Mouse (Mus musculus) megakaryocyte-erythroid progenitor cell, adult 5-6 weeks (primary cell): ENCODE data around the gene Krt42. TPM values are rescaled to one million over a fixed set of nuclear protein-coding genes. Genes with fewer than 3 reads are reported as not detected.
"Not testable (repeated sequence)": the region's sequence is repeated elsewhere in the genome, so short reads cannot be mapped to it uniquely, and the experiment has no call there.

Experiments used
- ATAC-seq: replicated peaks from 2 replicates; pipeline ENCODE4 v1.8.0; 2016; ENCODE audit warnings: mild to moderate bottlenecking, inconsistent platforms; ENCODE audit not compliant: severe bottlenecking, poor library complexity, low FRiP score, low TSS enrichment
- total RNA-seq, 2 experiments: library from RNA; stranded (forward) in 1 of 2; stranded (reverse) in 1 of 2; fragments of 200-1000, 215-1000 nt in 1 of 2; fragments of >200 nt in 1 of 2; fragmentation: Nextera tagmentation in 1 of 2; gene quantifications; 2 replicates each; pipeline ENCODE4 v1.2.3; 2014 to 2017

Krt42 gene
- total RNA-seq, 2 experiments from 2014 or later: not detected

- peak; percentile 69 for ATAC-seq
Observed at GRCm38 (mm10) chr11:100281596-100282544, 12.2 kb upstream of the Krt42 start.

GRCm38 (mm10) chr11:100278759-100279158, 9.1 kb upstream of the Krt42 start:
- ATAC-seq: no peak

DNA sequence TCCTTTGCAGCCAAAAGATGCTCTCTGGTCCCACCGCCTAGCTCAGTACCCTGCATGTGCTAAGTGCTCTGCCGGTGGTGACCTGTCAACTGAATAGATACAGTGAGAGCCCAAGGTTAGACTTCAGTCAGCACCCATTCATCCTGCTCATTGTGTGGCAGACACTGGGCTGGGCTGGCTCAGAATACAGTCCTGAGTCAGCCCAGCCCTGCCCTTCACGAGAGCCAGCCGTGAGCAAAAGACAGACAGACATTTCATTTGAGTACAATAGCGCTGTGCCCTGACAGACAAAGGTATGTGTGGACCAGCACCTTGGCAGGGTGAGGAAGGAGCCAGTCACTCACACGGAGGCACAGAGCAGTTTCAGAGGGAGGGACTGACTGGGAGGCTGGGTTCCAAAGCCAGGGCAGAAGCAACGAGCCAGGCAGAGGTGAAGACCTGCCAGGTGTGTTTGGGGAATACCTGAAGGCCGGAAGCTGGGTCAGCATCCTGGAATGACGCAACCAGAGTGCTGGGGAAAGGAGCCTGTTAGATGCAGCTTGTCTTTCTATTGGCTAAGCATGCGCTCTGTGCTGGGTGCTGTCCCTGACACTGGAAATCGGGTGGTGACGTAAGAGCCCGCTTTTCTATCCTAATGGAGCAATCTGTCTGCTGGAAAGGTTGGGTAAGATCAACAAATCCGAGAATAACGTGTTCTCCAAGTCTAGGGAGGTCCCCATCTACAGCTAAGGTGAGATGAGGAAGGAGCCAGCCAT, 8.2 kb upstream of the Krt42 start:
- no peak for ATAC-seq

DNA sequence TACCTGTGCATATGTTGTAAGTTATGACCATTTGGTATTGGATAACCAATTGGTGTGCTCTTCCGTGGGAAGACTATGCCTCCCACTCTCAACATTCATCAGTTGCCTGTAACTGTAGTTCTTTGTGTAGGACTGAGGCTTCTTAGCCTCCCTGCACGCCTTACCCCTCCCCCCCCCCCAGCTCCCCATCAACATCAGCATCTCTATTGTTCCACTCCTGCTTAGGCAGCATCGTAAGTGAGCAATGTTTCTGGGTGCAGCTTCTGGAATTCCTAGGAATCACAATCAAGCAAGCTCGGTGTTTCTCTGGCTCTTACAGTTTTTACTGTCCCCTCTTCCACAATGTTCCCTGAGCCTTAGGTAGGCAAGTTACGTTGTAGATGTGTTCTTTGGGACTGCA, 5.8 kb upstream of the Krt42 start:
- ATAC-seq: no peak

DNA sequence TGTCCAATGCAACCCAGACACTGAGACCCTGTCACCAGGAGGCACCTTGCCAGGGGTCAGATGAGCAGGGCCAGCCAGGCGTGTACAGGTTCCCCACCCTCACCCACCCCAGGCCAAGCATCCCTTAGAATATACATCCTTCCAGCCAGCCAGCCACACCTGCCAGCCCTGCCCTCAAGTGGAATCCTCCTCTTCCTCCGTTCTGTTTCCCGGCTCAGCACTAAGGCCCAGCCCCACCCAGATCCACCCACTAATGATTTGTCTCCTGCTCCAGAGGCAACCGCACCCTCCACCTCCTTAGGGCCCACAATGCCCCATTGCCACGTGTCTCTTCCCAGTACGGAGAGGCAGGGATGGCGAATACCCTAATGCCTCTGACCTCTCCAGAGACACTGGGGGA, 5.0 kb upstream of the Krt42 start:
- no peak for ATAC-seq

- no peak for ATAC-seq
Observed at GRCm38 (mm10) chr11:100271878-100272277, 2.2 kb upstream of the Krt42 start.

GRCm38 (mm10) chr11:100262058-100262980, 7.4 kb downstream of the Krt42 start:
- ATAC-seq: no peak

- no peak for ATAC-seq
Observed at GRCm38 (mm10) chr11:100261235-100261605, 8.5 kb downstream of the Krt42 start.

GRCm38 (mm10) chr11:100260514-100261234, 9.0 kb downstream of the Krt42 start, which contains the start of gene Krt17:
TSS of gene Krt17 (minus strand) at chr11:100261029.
- ATAC-seq: no peak

- ATAC-seq: no peak
Observed at GRCm38 (mm10) chr11:100259079-100259478, 10.6 kb downstream of the Krt42 start.

DNA sequence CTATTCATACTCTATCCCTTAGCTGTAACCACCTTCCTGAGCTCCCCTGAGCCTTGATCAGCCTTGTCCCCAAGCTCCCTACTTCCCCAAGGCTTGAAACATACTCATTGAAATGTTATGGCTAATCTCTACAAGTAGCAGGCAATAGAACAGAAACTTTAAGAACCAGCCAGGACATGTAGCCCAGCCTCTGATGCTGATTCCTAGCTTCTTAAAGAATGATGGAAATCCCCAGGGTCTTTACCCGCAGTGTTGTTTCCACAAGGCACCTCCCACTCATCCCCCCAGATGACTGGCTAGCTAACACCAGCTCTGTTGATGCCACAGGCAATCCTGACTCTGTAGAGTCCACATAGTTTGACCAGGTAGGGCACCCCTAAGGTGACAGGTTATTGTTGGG, 11.7 kb downstream of the Krt42 start:
- no peak for ATAC-seq

- ATAC-seq: no peak
Observed at GRCm38 (mm10) chr11:100255514-100255913, 14.2 kb downstream of the Krt42 start.

- ATAC-seq: peak; percentile 51
Observed at GRCm38 (mm10) chr11:100254360-100255090, 15.1 kb downstream of the Krt42 start.

- ATAC-seq: no peak
Observed at GRCm38 (mm10) chr11:100248852-100249465, 20.7 kb downstream of the Krt42 start, which contains the start of gene Krt16. TSS of gene Krt16 (minus strand) at chr11:100248902.

DNA sequence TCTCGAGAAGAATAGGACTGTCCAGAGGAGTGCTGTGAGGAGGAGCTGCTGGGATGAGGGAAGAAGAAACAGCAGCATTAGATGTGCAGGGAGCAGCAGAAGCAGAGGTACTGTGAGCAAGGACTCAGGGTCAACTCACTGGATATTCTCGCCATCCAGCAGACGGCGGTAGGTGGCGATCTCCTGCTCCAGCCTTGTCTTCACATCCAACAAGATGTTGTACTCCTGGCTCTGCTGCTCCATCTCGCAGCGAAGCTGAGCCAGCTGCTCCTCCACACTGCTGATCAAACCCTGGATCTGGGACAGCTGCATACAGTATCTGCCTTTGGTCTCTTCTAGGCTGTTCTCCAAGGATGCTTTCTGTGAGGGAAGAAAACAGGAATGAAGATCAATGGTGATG, 23.2 kb downstream of the Krt42 start:
- not testable (repeated sequence) for ATAC-seq

- not testable (repeated sequence) for ATAC-seq
Observed at GRCm38 (mm10) chr11:100240272-100240671, 29.4 kb downstream of the Krt42 start.

- ATAC-seq: no peak
Observed at GRCm38 (mm10) chr11:100221741-100222140, 47.9 kb downstream of the Krt42 start.

DNA sequence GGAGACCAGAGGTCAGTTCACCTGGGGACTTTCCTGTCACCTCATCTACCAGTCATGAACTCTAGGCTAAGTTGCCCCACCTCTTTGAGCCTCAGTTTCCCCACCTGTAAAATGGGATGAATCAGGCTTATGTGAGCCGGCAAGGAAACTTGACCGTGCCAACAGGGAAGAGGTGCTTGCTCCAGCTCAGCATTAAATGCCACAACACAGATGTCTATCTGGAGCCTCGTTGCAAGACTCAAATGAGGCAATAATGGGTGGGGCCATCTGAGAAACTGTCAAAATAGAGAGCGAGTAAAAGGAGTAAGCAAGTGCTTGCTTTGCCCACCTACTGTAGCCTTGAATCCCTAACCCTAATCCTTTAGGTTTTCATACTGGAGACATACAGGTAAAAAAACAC, 50.4 kb downstream of the Krt42 start:
- ATAC-seq: no peak
